20 mouse cellular contexts compared by ENCODE assay signal in the genomic region with DNA sequence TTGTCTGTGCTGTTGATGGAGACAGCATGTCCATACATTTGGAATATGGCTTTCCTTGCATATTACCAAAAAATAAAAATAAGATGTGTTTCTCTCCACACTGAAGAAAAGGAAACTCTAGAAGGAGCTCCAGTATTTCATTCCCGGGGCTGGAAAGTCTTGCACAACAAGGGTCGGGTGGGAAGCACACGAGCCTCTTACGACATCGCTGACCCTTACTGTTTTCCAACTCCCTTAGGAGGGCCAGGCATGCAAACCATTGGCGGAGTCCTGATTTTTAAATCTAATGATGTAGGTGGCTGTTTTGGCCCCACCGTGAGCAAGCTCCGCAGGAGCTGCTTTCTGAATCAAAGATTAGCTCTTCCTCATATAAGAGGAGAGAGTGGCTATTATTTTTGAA. TPM values are rescaled to one million over a fixed set of nuclear protein-coding genes. Genes with fewer than 3 reads are reported as not detected.
DNase-seq lines count a peak whose midpoint lies in the region; ATAC-seq and TF ChIP-seq lines count a peak whose summit lies in the region.
"Had no signal": no experiment of that assay in that cellular context is flagged by ENCODE, and none has a peak within 500 bp of the region (broad histone marks: within the 10 kb centered on the region; RNA-seq: fewer than 3 reads in every experiment).

No protein-coding gene starts in this region.

- intact Hi-C loops in heart, postnatal 25 days (cut with DNase I), result no loop called here

- no peak for TF ChIP-seq EP300 in stomach, postnatal 0 days (optimal IDR thresholded peaks at IDR 0.05)

- H3K4me3 ChIP-seq in brown adipose tissue, adult 24 weeks (ENCODE audit: insufficient read depth, low read depth, low read length), result no peak overlapping the region
- no peak overlapping the region for H3K4me3 ChIP-seq in midbrain, embryonic 14.5 days (replicated peaks; ENCODE audit: low read depth, low read length)
- H3K4me3 ChIP-seq in stomach, postnatal 0 days (ENCODE audit: low read depth, low read length), result no peak overlapping the region
- H3K4me3 ChIP-seq: forebrain, embryonic 13.5 days; hindbrain, embryonic 12.5 days; liver, embryonic 13.5 days; myocyte; neural tube, embryonic 13.5 days had no signal

- no peaks in the 10 kb centered on the region for H3K9me3 ChIP-seq in midbrain, embryonic 14.5 days (ENCODE audit: control insufficient read depth, low read length)
- no peaks in the 10 kb centered on the region for H3K9me3 ChIP-seq in stomach, postnatal 0 days (ENCODE audit: control insufficient read depth, low read length)
- H3K9me3 ChIP-seq: forebrain, embryonic 13.5 days; hindbrain, embryonic 12.5 days; liver, embryonic 13.5 days; neural tube, embryonic 13.5 days had no signal

- H3K27ac ChIP-seq in brown adipose tissue, adult 24 weeks (replicated peaks; ENCODE audit: low read depth, low read length), result peak overlapping the region; percentile 62
- H3K27ac ChIP-seq in midbrain, embryonic 14.5 days (replicated peaks; ENCODE audit: low read depth, low read length), result no peak overlapping the region
- H3K27ac ChIP-seq in stomach, postnatal 0 days (replicated peaks), result no peak overlapping the region
- H3K27ac ChIP-seq: forebrain, embryonic 13.5 days; hindbrain, embryonic 12.5 days; liver, embryonic 13.5 days; neural tube, embryonic 13.5 days had no signal

- no peak overlapping the region for H3K9ac ChIP-seq in midbrain, embryonic 14.5 days (replicated peaks; ENCODE audit: low read length)
- H3K9ac ChIP-seq in stomach, postnatal 0 days (ENCODE audit: low read length), result no peak overlapping the region
- H3K9ac ChIP-seq: forebrain, embryonic 13.5 days; hindbrain, embryonic 12.5 days; liver, embryonic 13.5 days; neural tube, embryonic 13.5 days had no signal

- H3K4me1 ChIP-seq in brown adipose tissue, adult 24 weeks (ENCODE audit: control insufficient read depth, insufficient read depth, insufficient read length, low read length), result peaks cover 5% of the 10 kb centered on the region
- no peaks in the 10 kb centered on the region for H3K4me1 ChIP-seq in midbrain, embryonic 14.5 days (ENCODE audit: control insufficient read depth, insufficient read depth, low read length)
- no peaks in the 10 kb centered on the region for H3K4me1 ChIP-seq in stomach, postnatal 0 days (replicated peaks; ENCODE audit: control insufficient read depth, insufficient read depth)
- H3K4me1 ChIP-seq: forebrain, embryonic 13.5 days; liver, embryonic 13.5 days had no signal

- peak; percentile 59 for ATAC-seq in granulocyte monocyte progenitor cell, adult 5-6 weeks (replicated peaks; ENCODE audit: poor library complexity, severe bottlenecking)
- ATAC-seq in midbrain, embryonic 14.5 days (ENCODE audit: low FRiP score, low TSS enrichment), result no peak
- ATAC-seq in stomach, postnatal 0 days (ENCODE audit: low FRiP score, low TSS enrichment), result no peak
- ATAC-seq: forebrain, embryonic 13.5 days; midbrain, embryonic 16.5 days had no signal

- 83% methylated on average over 8 of the region's 8 CpGs for WGBS in midbrain, embryonic 14.5 days
- 85% methylated on average over 8 of the region's 8 CpGs for WGBS in stomach, postnatal 0 days

- TF ChIP-seq CTCF in stomach, postnatal 0 days (IDR thresholded peaks at IDR 0.05; ENCODE audit: low read depth), result no peak

- peak; percentile 60 to 74 for DNase-seq in heart, adult 18-20 months
- DNase-seq in heart, postnatal 25 days (ENCODE audit: low spot score), result no peak
- peak; percentile 48 for DNase-seq in lung, postnatal 36 days
- no peak for DNase-seq in midbrain, embryonic 14.5 days
- DNase-seq in stomach, postnatal 0 days (ENCODE audit: low spot score), result no peak
- DNase-seq: adrenal gland, adult 8-10 months; cerebellum, adult 2 months; kidney, adult 11 months; layer of hippocampus, adult 9-11 months; liver, embryonic 13.5 days; thymus, postnatal 25 days had no signal

- H3K27me3 ChIP-seq in midbrain, embryonic 14.5 days (ENCODE audit: control insufficient read depth, insufficient read depth, low read length), result no peaks in the 10 kb centered on the region
- H3K27me3 ChIP-seq in stomach, postnatal 0 days (ENCODE audit: control insufficient read depth, insufficient read depth, low read length), result no peaks in the 10 kb centered on the region
- H3K27me3 ChIP-seq: forebrain, embryonic 13.5 days; hindbrain, embryonic 12.5 days; liver, embryonic 13.5 days; neural tube, embryonic 13.5 days had no signal

- no peaks in the 10 kb centered on the region for H3K36me3 ChIP-seq in midbrain, embryonic 14.5 days (ENCODE audit: control insufficient read depth, insufficient read depth, low read length)
- no peaks in the 10 kb centered on the region for H3K36me3 ChIP-seq in stomach, postnatal 0 days (ENCODE audit: control insufficient read depth, insufficient read depth, low read length)
- H3K36me3 ChIP-seq: hindbrain, embryonic 12.5 days; liver, embryonic 13.5 days; neural tube, embryonic 13.5 days had no signal

- H3K4me2 ChIP-seq in midbrain, embryonic 14.5 days (ENCODE audit: low read length), result no peak overlapping the region
- no peak overlapping the region for H3K4me2 ChIP-seq in stomach, postnatal 0 days (replicated peaks; ENCODE audit: low read depth)
- H3K4me2 ChIP-seq: forebrain, embryonic 13.5 days; hindbrain, embryonic 12.5 days; liver, embryonic 13.5 days; neural tube, embryonic 13.5 days had no signal

RNA-seq across cellular contexts. Expression of a gene that starts 20.6 kb away (rescaled TPM):
- 1 to 10 TPM; 5.5 to 6.5 TPM for total RNA-seq in heart, adult 18-20 months (2021)
- 1 to 10 TPM; 6.6 to 8.0 TPM for total RNA-seq in heart, postnatal 25 days (2021)
- 13.1 and 13.4 TPM in 2 replicates for polyA plus RNA-seq in brown adipose tissue, adult 24 weeks (2012; ENCODE audit: insufficient read depth, insufficient read length, missing spikeins)
- not detected in 2 replicates for total RNA-seq in granulocyte monocyte progenitor cell, adult 5-6 weeks (2014; fragmentation: Nextera tagmentation)
- not detected in 2 replicates for total RNA-seq in granulocyte monocyte progenitor cell, adult 5-6 weeks (2017)
- polyA plus RNA-seq in midbrain, embryonic 14.5 days (2014; fragmentation: Nextera tagmentation; extraction: Ambion mirVana), result 0.45 and 1.3 TPM in 2 replicates
- 6.3 and 9.3 TPM in 2 replicates for polyA plus RNA-seq in stomach, postnatal 0 days (2015; fragmentation: Nextera tagmentation; extraction: Ambion mirVana)
- total RNA-seq: MEL had no signal
- polyA plus RNA-seq: C2C12 had no signal

Comparison
In these comparisons a context has a peak if more than half of its experiments do, and no peak if none do; other contexts are left out.
1. DNase-seq: peak in heart, adult 18-20 months (2 of 2) and lung, postnatal 36 days (single experiment); none in heart, postnatal 25 days (single experiment), midbrain, embryonic 14.5 days (single experiment) and stomach, postnatal 0 days (single experiment).
2. RNA of a gene that starts 20.6 kb away (total RNA-seq): 6.6 to 8.0 TPM in heart, postnatal 25 days and 5.5 to 6.5 TPM in heart, adult 18-20 months; not detected in granulocyte monocyte progenitor cell, adult 5-6 weeks; every median in the first group is over 4 times any median in the second.